Mouse (Mus musculus) C2C12 (cell line): ENCODE data around the gene Lyar. TPM values are rescaled to one million over a fixed set of nuclear protein-coding genes. Genes with fewer than 3 reads are reported as not detected.

Source experiments
- H3K27me3 ChIP-seq: one replicate; pipeline ENCODE4 v1.6.1; 2011; ENCODE audit not compliant: control insufficient read depth, insufficient read depth, insufficient read length
- H3K36me3 ChIP-seq: one replicate; pipeline ENCODE4 v1.6.1; 2011; ENCODE audit not compliant: control insufficient read depth, insufficient read depth
- H3K4me3 ChIP-seq: one replicate; pipeline ENCODE4 v1.5.1; 2011; ENCODE audit warnings: mild to moderate bottlenecking, control low read depth; ENCODE audit not compliant: poor library complexity, insufficient read depth, severe bottlenecking
- H3K79me2 ChIP-seq: one replicate; pipeline ENCODE4 v1.6.1; 2011; ENCODE audit not compliant: control insufficient read depth, insufficient read depth
- H3K79me3 ChIP-seq: one replicate; pipeline ENCODE4 v1.6.1; 2011; ENCODE audit warnings: low read depth, control low read depth
- H3ac ChIP-seq: one replicate; pipeline ENCODE3; 2011; ENCODE audit warnings: low read depth; ENCODE audit not compliant: control insufficient read depth, insufficient read length
- CEBPB ChIP-seq: IDR thresholded peaks from one replicate; pipeline ENCODE4 v1.6.1; 2011; ENCODE audit warnings: low read depth, mild to moderate bottlenecking, control low read depth, moderate library complexity
- CTCF ChIP-seq: IDR thresholded peaks from one replicate; pipeline ENCODE4 v1.5.1; 2011; ENCODE audit not compliant: control insufficient read depth, insufficient read depth, insufficient read length
- FOSL1 ChIP-seq: IDR thresholded peaks from one replicate; pipeline ENCODE4 v1.8.0; 2011; ENCODE audit warnings: mild to moderate bottlenecking, low read length; ENCODE audit not compliant: poor library complexity, insufficient read depth, severe bottlenecking
- MAX ChIP-seq: IDR thresholded peaks from one replicate; pipeline ENCODE4 v1.6.1; 2011; ENCODE audit warnings: mild to moderate bottlenecking, control low read depth
- MYOD1 ChIP-seq: IDR thresholded peaks from one replicate; pipeline ENCODE4 v1.6.1; 2011; ENCODE audit warnings: low read depth; ENCODE audit not compliant: control insufficient read depth, insufficient read length
- MYOG ChIP-seq: IDR thresholded peaks from one replicate; pipeline ENCODE4 v1.6.1; 2011; ENCODE audit not compliant: control insufficient read depth, insufficient read length; ENCODE audit errors: extremely low read depth
- USF1 ChIP-seq: IDR thresholded peaks from one replicate; pipeline ENCODE4 v1.6.1; 2011; ENCODE audit warnings: low read depth, mild to moderate bottlenecking, control low read depth, moderate library complexity
- long read RNA-seq, 2 experiments: library from polyadenylated mRNA; unstranded; transcript quantifications; one replicate each; pipeline ENCODE4 v2.0.0; 2019 to 2020
- polyA plus RNA-seq: library from polyadenylated mRNA; unstranded; fragments of >200 nt; fragmentation: generic; extraction: Trizol; gene quantifications from one replicate; pipeline ENCODE4 v1.2.1, GENCODE M21; 2012; ENCODE audit warnings: missing spikeins

Gene Lyar
- polyA plus RNA-seq, result 57.3 TPM
- long read RNA-seq, experiment 1, transcript Lyar-201 (9 exons, 1,563 nt), result major isoform, 54 of 81 reads
- long read RNA-seq, experiment 1, partial matches to known transcripts, result 17 of 81 reads
- long read RNA-seq, experiment 1, other reads (novel, unspliced or antisense), result 10 of 81 reads
- long read RNA-seq, experiment 2, transcript Lyar-201 (9 exons, 1,563 nt), result major isoform, 206 of 292 reads
- long read RNA-seq, experiment 2, partial matches to known transcripts, result 11 of 292 reads
- long read RNA-seq, experiment 2, other reads (novel, unspliced or antisense), result 74 of 292 reads

DNA sequence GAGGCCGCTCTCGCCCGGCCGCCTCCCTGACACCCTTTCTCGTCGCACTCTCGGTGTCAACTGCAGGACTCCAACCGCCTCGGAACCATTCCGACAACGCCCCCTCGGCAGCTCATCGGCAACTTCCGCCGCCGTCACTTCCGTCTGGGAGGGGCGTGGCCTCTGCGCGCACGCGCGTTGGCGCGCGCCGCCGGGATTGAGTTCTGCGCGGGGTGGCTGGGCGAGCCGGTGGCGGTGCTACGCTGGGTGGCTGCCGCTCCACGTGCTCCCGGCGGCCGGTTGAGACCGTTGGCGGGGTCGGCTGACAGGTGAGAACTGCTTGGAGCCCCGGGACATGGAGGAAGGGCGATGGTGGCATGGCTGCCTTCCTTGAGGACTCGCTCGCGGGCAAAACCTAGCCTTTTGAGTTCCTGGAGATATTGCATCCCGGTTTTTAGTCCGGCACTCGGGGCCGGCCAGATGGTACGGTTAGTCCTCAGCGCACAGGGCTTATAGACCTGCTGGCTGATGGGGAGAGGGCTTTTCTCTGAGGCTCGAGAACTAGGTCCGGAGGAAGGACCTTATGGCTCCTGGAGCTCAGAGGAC is at the start of gene Lyar, which contains the start of gene Zbtb49:
Gene Lyar (plus strand): TSS at position 143 of the 585 bp plus-strand sequence.
Gene Zbtb49 (minus strand): TSS at position 130 of the 585 bp plus-strand sequence.
- Histone ChIP-seq H3K79me2 (peaks cover 68% of the 10 kb centered on the region), H3K27me3 (no peaks in the 10 kb centered on the region), H3ac (peak within 1 kb of the TSS; percentile 90), H3K36me3 (peaks cover 29% of the 10 kb centered on the region), H3K4me3 (peak within 1 kb of the TSS; percentile 87), H3K79me3 (peaks cover 46% of the 10 kb centered on the region)
- TF ChIP-seq MAX (peak; percentile 89), FOSL1 (no peak), CEBPB (no peak), CTCF (no peak), MYOG (no peak)

DNA sequence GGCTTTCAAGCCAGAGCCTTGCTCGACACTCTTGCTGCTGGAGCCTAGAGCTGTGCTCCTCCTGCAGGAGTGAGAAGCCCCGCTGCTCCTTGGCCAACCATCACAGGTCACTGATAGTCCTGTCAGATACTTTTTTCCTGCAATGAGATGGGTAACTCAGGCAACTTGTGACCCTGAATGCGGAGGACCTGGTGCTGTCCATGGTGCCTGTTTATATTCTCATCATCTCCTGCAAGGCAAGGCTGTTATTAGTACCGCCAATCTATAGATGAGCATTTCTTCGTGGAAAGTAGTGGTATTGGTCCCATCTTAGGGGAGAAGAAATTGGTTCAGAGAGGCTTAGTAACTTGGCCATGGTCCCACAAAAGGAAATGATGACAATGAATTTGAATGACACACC is 46.5 kb upstream of the Lyar start:
- Histone ChIP-seq H3K4me3 (no peak overlapping the region), H3K79me3 (no peaks in the 10 kb centered on the region), H3K36me3 (no peaks in the 10 kb centered on the region), H3K79me2 (no peaks in the 10 kb centered on the region), H3K27me3 (peaks cover 35% of the 10 kb centered on the region), H3ac (no peak overlapping the region)
- no peak for TF ChIP-seq FOSL1

DNA sequence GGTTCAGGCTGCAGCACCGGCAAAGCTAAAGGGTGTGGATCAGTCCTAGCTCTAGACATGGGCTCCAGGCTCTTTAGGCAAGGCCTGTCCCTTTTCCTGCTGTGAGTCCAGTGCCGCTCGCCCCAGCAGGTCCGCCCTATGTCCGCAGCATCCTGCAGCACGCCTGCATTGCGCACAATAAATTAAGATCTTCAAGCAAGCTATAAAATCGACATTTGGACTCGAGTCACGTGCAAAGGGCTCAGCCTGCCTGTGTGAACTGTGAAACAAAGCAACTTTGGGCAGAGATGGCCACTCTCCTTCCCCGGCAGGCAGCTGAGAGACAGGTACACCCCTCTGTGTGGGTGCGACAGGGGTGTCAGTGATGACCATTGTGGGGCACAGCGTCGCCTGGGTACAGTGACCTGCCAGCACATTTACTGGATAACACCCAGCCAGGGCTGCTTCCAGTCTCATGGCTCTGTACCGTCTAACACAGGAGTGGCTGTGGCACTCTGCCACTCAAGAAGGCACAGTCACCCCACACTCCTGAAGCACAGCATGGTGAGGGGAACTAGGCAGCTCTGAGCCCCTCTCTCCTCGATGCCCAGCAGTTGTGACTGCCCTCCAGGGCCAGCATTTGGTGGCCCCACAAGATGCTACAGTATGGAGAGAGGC is 45.9 kb upstream of the Lyar start:
- Histone ChIP-seq H3ac (no peak overlapping the region), H3K36me3 (no peaks in the 10 kb centered on the region), H3K79me3 (no peaks in the 10 kb centered on the region), H3K4me3 (no peak overlapping the region), H3K27me3 (peaks cover 36% of the 10 kb centered on the region), H3K79me2 (no peaks in the 10 kb centered on the region)
- TF ChIP-seq MAX (no peak), MYOG (no peak), CTCF (no peak), USF1 (no peak), FOSL1 (no peak), CEBPB (no peak)

DNA sequence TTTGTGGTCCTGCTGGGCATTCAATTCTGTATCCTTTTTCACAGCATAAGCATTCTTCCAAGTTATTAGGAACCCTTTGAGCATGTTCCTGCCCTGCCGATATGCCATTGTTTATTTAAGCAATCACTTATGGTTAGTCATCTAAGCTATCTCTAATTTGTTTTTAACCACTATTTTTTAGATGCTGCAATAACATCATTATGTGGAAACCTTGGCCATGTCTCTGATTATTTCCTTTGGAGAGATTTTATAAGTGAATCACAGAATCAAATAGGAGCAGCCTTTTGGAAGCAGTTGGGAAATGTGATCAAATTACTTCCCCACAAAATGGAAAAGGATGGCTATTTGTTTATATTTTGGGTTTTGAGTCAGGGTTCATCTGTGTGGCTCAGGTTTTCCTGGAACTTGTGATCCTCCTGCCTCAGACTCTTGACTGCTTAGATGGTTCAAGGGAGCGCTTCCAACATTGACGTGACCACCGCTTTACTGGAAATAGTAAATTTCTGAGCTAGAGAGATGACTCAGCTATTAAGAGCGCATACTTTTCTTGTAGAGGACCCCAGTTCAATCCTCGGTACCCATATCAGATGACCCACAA is 35.5 kb upstream of the Lyar start:
- Histone ChIP-seq H3K27me3 (no peaks in the 10 kb centered on the region), H3ac (no peak overlapping the region), H3K79me2 (no peaks in the 10 kb centered on the region), H3K4me3 (no peak overlapping the region), H3K79me3 (no peaks in the 10 kb centered on the region), H3K36me3 (no peaks in the 10 kb centered on the region)
- TF ChIP-seq CEBPB, result peak; percentile 76
- no peak for TF ChIP-seq MAX

DNA sequence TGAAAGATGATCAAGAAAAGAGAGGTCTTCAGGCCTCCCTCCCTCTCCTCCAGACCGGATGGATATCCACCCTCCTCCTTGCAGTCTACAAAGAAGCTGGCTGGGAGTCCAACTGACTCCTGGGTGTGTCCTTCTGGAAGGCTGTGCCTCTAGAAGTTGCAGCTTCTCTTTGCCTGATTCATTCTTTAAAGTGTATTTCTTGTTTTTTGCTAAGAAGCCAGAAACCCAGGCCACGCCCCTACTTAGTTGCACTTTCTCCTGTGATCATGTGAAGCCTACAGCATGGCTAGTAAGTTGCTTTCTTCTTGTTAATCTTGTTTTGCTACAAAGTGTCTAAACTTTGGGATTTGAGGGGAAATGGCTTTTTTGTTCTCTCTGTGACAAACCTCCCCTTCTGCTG is 33.3 kb upstream of the Lyar start:
- Histone ChIP-seq H3K36me3 (no peaks in the 10 kb centered on the region), H3K4me3 (no peak overlapping the region), H3K79me2 (no peaks in the 10 kb centered on the region), H3ac (no peak overlapping the region), H3K27me3 (no peaks in the 10 kb centered on the region), H3K79me3 (no peaks in the 10 kb centered on the region)
- TF ChIP-seq MYOD1, result no peak

DNA sequence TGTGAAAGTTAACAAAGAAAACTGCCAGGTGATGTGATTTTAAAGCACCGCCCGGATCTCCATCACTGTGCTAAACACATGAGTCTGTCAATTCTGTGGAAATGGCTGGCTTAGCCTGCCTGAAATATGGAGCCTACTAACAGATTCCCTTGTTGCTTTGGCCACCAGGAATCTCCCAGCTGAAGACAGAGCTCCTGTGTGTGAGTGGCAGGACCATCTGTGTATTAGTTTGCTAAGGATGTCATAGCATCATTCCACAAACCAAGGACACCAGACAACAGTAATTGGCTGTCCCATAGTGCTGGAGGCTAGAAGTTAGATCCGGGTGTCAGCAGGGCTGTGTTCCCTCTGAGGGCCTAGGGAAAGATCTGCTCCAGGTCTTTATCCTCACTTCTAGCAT is 29.4 kb upstream of the Lyar start:
- no peaks in the 10 kb centered on the region for H3K36me3 ChIP-seq
- no peak overlapping the region for H3ac ChIP-seq
- H3K79me3 ChIP-seq, result no peaks in the 10 kb centered on the region
- no peak overlapping the region for H3K4me3 ChIP-seq
- TF ChIP-seq USF1 (no peak), MYOD1 (peak; percentile 55), MAX (no peak)
- no peaks in the 10 kb centered on the region for H3K27me3 ChIP-seq
- no peaks in the 10 kb centered on the region for H3K79me2 ChIP-seq
